Mouse (Mus musculus) hindbrain, embryonic 15.5 days (tissue): ENCODE measurements at regions not wholly inside any gene's neighbourhood (a gene's known extent, or its start where the extent isn't known, plus 50 kb on each side); places are given as distances from the start of the nearest gene placed in this dataset.

Experiments
- ATAC-seq: fragments of 200-750 bp; cut with Nextera tagmentation; 2 replicates; pipeline ENCODE4 v1.8.0; 2017; ENCODE audit warnings: low read depth, moderate number of reproducible peaks, moderate TSS enrichment; ENCODE audit not compliant: low FRiP score
- H3K27ac ChIP-seq: fragments of 300-500 bp; sonication (generic); replicated peaks from 2 replicates; pipeline ENCODE4 v1.5.1; 2015; ENCODE audit warnings: mild to moderate bottlenecking, inconsistent platforms
- H3K27me3 ChIP-seq: fragments of 300-500 bp; sonication (generic); 2 replicates; pipeline ENCODE4 v1.6.1; 2015; ENCODE audit warnings: control low read depth, inconsistent platforms
- H3K36me3 ChIP-seq: fragments of 300-500 bp; sonication (generic); 2 replicates; pipeline ENCODE4 v1.6.1; 2015; ENCODE audit warnings: control low read depth, inconsistent platforms
- H3K4me1 ChIP-seq: fragments of 300-500 bp; sonication (generic); replicated peaks from 2 replicates; pipeline ENCODE4 v1.6.1; 2015; ENCODE audit warnings: control low read depth, inconsistent platforms
- H3K4me2 ChIP-seq: fragments of 300-500 bp; sonication (generic); 2 replicates; pipeline ENCODE4 v1.6.1; 2015; ENCODE audit warnings: moderate library complexity, mild to moderate bottlenecking, inconsistent platforms
- H3K4me3 ChIP-seq: fragments of 300-500 bp; sonication (generic); 2 replicates; pipeline ENCODE4 v1.5.1; 2015; ENCODE audit warnings: mild to moderate bottlenecking, inconsistent platforms
- H3K9ac ChIP-seq: fragments of 300-500 bp; sonication (generic); 2 replicates; pipeline ENCODE4 v1.6.1; 2015; ENCODE audit warnings: inconsistent platforms
- H3K9me3 ChIP-seq: fragments of 300-500 bp; sonication (generic); 2 replicates; pipeline ENCODE4 v1.6.1; 2016; ENCODE audit warnings: control low read depth, inconsistent platforms
- WGBS: fragments of 180-500 bp; shearing (Covaris S2); methylation state at CpG from one replicate; pipeline ENCODE4 v1.1.7; 2015; 5-methylcytosine and 5-hydroxymethylcytosine counted together

DNA sequence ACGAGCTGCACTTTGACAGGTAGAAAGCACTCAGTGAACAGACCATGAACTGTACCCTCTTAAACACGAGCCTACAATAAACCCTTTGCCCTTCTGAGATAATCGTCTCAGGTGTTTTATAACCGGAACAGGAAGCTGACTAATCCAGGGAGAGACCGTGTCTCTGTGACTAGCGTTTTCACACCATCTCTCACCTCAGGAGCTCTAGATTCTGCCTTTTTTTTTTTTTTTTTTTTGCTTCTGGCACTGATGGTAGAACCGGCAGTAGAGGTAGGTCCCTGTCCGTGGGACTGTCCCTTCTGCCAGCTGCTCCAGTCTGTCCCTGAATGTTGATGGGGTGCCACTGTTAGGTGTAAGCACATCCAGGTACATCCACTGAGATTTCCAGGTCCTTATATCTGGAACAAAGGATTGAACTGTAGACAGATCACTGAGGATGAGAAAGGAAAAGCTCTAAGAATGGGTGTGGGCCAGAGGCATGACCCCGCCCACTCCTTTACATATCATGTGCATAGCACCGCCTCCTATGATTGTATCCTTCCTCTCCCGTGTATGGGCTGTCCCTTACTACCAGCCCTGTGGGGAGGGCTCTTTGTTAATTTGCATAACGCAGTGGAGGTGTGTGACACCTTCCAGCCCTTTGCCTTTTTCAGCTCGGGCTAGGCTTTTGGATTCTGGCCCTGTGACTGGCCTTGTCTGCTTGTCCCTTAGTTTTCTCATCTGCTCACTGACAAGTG is 70.7 kb upstream of the Lrpap1 start:
- no peaks in the 10 kb centered on the region for H3K4me1 ChIP-seq
- ATAC-seq = no peak
- H3K27me3 ChIP-seq = no peaks in the 10 kb centered on the region
- H3K9ac ChIP-seq = no peak overlapping the region
- no peak overlapping the region for H3K4me3 ChIP-seq
- no peaks in the 10 kb centered on the region for H3K9me3 ChIP-seq
- H3K36me3 ChIP-seq = no peaks in the 10 kb centered on the region
- no peak overlapping the region for H3K4me2 ChIP-seq
- WGBS = 62% methylated on average over 13 of the region's 13 CpGs
- no peak overlapping the region for H3K27ac ChIP-seq

DNA sequence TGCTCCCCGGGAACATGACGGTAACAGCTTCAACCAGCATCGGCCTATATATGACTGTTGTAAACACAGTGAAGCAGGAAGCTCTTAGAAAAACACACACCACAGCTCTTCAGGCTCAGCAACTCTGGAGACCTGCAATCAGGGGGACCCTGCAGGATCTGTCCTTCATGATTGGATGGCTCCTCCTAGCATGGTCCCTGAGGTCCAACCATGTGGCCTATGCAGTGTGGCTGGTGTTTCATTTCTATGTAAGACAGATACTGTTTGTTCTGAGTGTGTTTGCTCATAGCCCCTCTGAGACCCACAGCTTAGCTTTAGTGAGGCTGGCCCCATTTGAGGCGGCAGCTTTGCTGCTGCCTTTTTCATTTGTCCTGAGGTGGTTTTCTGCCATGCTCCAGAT is 68.8 kb upstream of the Lrpap1 start:
- Histone ChIP-seq H3K9ac (no peak overlapping the region), H3K9me3 (no peaks in the 10 kb centered on the region), H3K4me1 (peaks cover 5% of the 10 kb centered on the region; the same call in 1 of the 2 replicates), H3K27me3 (no peaks in the 10 kb centered on the region), H3K4me3 (no peak overlapping the region), H3K4me2 (no peak overlapping the region), H3K27ac (no peak overlapping the region), H3K36me3 (no peaks in the 10 kb centered on the region)
- WGBS = 69% methylated on average over 4 of the region's 4 CpGs
- ATAC-seq = no peak

DNA sequence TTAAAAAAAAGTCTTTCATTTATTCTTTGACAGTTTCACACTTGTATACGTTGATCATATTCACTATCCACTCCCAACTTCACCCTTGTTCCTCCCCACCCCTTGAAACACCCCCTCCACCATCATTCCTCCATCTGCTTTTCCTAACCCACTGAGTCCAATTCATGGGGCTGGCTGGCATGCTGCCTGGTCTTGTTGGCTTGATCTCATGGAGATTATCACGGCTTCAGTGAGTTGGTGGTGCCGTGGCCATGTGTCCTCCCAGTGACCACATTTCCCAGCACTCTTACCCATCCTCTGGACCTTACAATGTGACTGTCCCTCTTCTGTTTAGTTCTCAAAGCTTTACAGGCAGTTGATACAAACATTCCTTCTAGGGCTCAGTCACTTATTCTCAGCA is 65.8 kb upstream of the Lrpap1 start:
- Histone ChIP-seq H3K27me3 (no peaks in the 10 kb centered on the region), H3K36me3 (no peaks in the 10 kb centered on the region), H3K4me1 (peaks cover 5% of the 10 kb centered on the region; the same call in 1 of the 2 replicates), H3K4me2 (no peak overlapping the region), H3K4me3 (no peak overlapping the region), H3K9me3 (no peaks in the 10 kb centered on the region), H3K27ac (no peak overlapping the region), H3K9ac (no peak overlapping the region)
- no peak for ATAC-seq
- 48% methylated on average over 3 of the region's 3 CpGs for WGBS

DNA sequence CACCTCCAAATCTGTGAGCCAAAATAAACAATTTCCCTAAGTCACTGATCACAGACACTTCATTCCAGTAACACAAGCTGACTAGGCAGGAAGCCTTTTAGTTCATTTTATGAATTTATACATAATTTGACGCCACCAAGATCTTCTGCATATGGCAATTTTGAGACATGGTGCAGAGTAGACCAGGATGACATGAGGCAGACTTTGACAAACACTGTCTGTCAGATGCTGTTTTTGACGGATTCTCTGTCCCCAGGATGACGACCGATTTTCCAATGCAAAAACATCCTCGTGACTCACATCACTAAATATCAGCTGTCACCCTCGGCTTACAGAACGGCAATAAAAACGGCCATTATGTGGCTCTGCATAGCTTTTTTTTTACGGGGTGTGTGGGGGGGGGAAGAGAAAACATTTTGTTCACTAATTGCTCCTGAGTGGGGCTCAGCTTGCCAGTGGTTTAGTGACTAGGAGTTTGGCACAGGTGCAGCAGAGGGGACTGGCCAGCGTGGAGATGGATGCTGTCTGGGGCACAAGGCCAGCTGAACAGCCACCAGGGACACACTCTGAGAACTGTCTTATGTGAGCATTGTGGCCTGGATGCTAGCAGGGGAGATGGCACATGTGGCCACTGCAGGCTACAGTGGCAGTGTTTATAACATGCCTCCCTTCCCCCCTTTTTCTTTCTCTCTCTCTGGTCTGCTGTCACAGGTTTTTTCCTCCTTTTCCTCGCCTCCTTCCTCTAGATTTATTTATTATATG is 65.0 kb upstream of the Lrpap1 start:
- H3K27ac ChIP-seq = peak overlapping the region; percentile 15; the same call in 1 of the 2 replicates
- peak; percentile 49; the same call in 1 of the 2 replicates for ATAC-seq
- no peak overlapping the region for H3K9ac ChIP-seq
- peaks cover 5% of the 10 kb centered on the region; the same call in 1 of the 2 replicates for H3K4me1 ChIP-seq
- no peak overlapping the region for H3K4me2 ChIP-seq
- H3K27me3 ChIP-seq = no peaks in the 10 kb centered on the region
- no peak overlapping the region for H3K4me3 ChIP-seq
- no peaks in the 10 kb centered on the region for H3K36me3 ChIP-seq
- H3K9me3 ChIP-seq = no peaks in the 10 kb centered on the region
- WGBS = 57% methylated on average over 11 of the region's 11 CpGs

DNA sequence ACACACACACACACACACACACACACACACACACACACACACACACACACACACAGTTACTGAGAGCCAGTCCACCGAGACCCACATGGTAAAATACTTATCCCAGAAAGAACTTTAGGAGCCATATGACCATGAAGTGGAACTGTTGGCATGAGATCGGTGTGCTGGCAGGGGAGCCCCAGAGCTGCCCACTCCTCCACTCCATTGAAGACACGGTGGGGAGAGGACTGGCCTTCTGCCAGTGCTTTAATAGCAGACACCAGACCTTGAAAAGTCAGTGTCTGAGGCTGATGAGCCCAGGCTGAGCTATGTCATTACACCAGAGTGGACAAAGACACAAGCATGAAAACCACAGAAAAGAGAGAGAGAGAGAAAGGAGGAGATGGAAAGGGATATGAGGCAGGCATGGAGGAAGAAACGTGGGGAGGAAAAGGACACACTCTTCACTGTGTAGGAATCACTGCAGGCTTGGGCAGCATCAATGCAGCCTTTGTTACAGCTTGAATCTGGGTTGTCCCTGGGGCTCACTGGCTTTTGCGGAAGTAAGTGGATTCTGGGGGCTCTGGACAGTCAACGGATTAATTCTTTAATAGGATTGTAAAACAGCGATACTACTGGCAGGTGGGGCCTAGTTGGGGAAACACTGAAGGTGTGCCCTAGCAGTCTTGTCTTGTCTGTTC is 64.2 kb upstream of the Lrpap1 start:
- H3K27me3 ChIP-seq = no peaks in the 10 kb centered on the region
- no peak overlapping the region for H3K9ac ChIP-seq
- ATAC-seq = 0 out of 2 replicates have a peak, but pooled peaks have one; percentile 54
- H3K9me3 ChIP-seq = no peaks in the 10 kb centered on the region
- H3K4me2 ChIP-seq = no peak overlapping the region
- H3K27ac ChIP-seq = no peak overlapping the region
- 54% methylated on average over 7 of the region's 7 CpGs for WGBS
- no peaks in the 10 kb centered on the region for H3K36me3 ChIP-seq
- no peak overlapping the region for H3K4me3 ChIP-seq
- peaks cover 5% of the 10 kb centered on the region; the same call in 1 of the 2 replicates for H3K4me1 ChIP-seq

DNA sequence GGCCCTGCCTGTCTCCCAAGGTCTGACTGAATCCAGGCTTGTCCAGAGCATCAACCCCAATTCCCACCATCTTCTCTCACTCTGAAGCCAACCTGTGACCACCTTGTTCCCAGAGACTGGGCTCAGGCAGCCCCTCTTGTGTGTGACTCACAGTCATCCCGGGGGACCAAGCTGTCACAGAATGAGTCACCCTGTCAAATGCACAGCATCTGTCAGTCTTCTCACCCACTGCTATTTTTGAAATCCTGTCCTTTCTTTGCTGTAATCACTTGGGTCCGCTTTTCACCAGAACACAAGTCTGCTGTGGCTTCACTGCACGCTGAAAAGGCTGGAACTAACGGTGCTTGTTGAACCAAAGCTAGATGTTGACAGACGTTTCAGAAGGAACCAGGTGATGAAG is 63.3 kb upstream of the Lrpap1 start:
- WGBS = 80% methylated on average over 5 of the region's 5 CpGs
- no peaks in the 10 kb centered on the region for H3K36me3 ChIP-seq
- no peak overlapping the region for H3K27ac ChIP-seq
- no peak for ATAC-seq
- H3K27me3 ChIP-seq = no peaks in the 10 kb centered on the region
- H3K9ac ChIP-seq = no peak overlapping the region
- H3K4me2 ChIP-seq = no peak overlapping the region
- peaks cover 5% of the 10 kb centered on the region; the same call in 1 of the 2 replicates for H3K4me1 ChIP-seq
- no peak overlapping the region for H3K4me3 ChIP-seq
- H3K9me3 ChIP-seq = no peaks in the 10 kb centered on the region

DNA sequence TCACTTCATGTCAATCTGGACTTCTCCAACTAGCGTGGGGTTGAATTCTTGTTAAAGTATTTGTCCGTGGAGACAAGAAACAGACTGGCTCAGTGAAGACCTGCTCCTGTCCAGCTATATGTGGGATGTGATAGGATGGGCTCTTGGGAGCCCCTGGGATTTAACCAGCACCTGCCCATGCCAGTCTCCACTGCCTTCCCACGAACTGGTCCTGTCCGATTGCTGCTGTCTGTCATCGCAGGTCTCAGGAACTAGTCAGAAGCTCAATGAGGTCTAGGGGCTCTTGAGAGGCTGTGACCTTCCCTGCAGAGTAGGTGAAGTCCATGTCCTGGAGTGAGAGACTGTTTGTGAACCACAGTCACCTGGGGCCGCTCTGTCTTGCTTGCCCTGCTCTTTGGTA is 62.8 kb upstream of the Lrpap1 start:
- no peak overlapping the region for H3K9ac ChIP-seq
- peaks cover 5% of the 10 kb centered on the region; the same call in 1 of the 2 replicates for H3K4me1 ChIP-seq
- 91% methylated on average over 6 of the region's 6 CpGs for WGBS
- H3K4me2 ChIP-seq = no peak overlapping the region
- H3K27me3 ChIP-seq = no peaks in the 10 kb centered on the region
- no peak for ATAC-seq
- H3K36me3 ChIP-seq = no peaks in the 10 kb centered on the region
- H3K27ac ChIP-seq = no peak overlapping the region
- H3K9me3 ChIP-seq = no peaks in the 10 kb centered on the region
- H3K4me3 ChIP-seq = no peak overlapping the region

DNA sequence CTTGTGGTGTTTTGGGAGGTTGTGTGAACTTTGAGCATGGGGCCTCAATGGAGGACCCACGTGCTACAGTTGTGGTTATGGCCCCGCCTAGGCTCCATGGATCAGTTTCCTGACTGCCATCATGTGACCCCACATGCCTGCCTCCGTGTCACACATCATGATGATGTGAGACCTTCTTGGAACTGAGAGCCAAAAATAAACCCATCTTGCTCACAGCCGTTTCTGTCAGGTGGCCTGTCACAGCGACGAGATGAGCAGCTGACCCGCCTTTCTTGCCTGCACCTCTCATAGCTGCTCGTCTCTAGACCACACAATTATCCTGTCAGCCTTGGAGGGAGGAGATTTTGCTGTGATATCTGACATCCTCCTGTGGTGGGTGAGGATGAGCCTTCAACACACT is 60.4 kb upstream of the Lrpap1 start:
- Histone ChIP-seq H3K9ac (no peak overlapping the region), H3K27ac (no peak overlapping the region), H3K4me1 (peaks cover 4% of the 10 kb centered on the region; the same call in 1 of the 2 replicates), H3K4me3 (no peak overlapping the region), H3K9me3 (no peaks in the 10 kb centered on the region), H3K36me3 (no peaks in the 10 kb centered on the region), H3K27me3 (no peaks in the 10 kb centered on the region), H3K4me2 (no peak overlapping the region)
- 78% methylated on average over 8 of the region's 8 CpGs for WGBS
- no peak for ATAC-seq

DNA sequence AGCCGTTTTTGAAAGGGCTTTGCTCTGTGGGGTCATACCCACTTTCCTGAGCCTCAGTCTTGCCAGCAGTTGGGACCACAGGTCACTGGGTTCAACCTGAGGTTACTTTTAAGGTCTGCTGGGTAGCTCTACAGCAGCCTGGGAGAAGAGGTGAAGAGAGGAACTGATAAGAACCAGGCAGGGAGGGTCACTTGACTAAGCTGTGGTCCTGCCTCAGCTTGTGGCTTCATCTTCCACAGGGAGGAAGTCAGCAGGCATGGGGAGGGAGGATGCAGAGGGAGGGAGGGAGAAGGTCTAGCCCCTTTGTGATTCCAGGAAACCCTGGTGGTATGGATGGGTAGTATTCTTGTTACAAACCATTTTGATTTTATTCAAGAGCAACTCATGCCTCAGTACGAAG is 59.9 kb upstream of the Lrpap1 start:
- ATAC-seq = no peak
- Histone ChIP-seq H3K4me3 (no peak overlapping the region), H3K27ac (no peak overlapping the region), H3K36me3 (no peaks in the 10 kb centered on the region), H3K27me3 (no peaks in the 10 kb centered on the region), H3K4me1 (no peaks in the 10 kb centered on the region), H3K9me3 (no peaks in the 10 kb centered on the region), H3K9ac (no peak overlapping the region), H3K4me2 (no peak overlapping the region)
- 64% methylated on average over 2 of the region's 2 CpGs for WGBS

DNA sequence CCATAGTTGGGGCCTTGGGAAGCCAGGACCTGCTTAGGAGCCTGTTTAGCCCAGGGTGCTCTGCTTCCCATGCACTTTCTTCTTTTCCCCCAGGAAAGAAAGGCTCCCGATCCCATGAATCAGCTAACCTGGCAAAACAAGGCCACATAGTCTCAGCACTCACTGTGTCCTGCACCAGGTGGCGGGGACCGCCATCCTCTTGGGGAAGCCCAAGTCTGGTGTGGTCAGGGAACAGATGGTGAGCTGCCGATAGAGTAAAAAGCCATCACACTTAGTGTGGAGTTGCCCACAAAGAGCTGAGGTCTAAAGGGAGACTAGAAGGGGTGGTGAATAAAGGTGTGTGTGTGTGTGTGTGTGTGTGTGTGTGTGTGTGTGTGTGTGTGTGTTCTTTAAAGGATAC is 57.0 kb upstream of the Lrpap1 start:
- Histone ChIP-seq H3K4me1 (peaks cover 21% of the 10 kb centered on the region), H3K4me2 (no peak overlapping the region), H3K27ac (no peak overlapping the region), H3K4me3 (no peak overlapping the region), H3K27me3 (no peaks in the 10 kb centered on the region), H3K9ac (no peak overlapping the region), H3K9me3 (no peaks in the 10 kb centered on the region), H3K36me3 (no peaks in the 10 kb centered on the region)
- 89% methylated on average over 4 of the region's 4 CpGs for WGBS
- no peak for ATAC-seq

DNA sequence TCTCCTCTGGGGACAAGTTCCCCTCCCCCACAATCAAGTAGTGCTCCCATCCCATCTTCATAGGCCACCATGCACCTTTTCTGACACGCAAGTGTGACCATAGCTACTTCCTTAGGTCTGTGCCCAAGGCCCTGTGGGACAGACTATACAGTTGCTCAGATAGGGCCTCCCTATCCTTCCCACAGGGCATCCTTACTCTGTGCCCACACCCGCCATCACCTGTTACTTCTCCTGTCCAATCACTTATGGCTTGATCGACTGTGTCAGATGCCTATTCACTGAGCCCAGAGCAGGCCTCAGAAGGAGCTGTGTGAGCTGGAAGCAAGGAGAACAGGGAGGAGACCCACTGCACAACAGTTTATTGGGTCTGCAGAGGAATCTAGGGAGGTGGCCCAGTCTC is 56.6 kb upstream of the Lrpap1 start:
- H3K36me3 ChIP-seq = no peaks in the 10 kb centered on the region

More for the DNA sequence above, 56.6 kb upstream of the Lrpap1 start:
- Histone ChIP-seq H3K9ac (no peak overlapping the region), H3K4me2 (no peak overlapping the region), H3K4me1 (peaks cover 21% of the 10 kb centered on the region), H3K27ac (no peak overlapping the region), H3K27me3 (no peaks in the 10 kb centered on the region), H3K4me3 (no peak overlapping the region), H3K9me3 (no peaks in the 10 kb centered on the region)
- ATAC-seq = no peak
- 90% methylated on average over 3 of the region's 3 CpGs for WGBS
